Mouse (Mus musculus): ENCODE data around the gene Lsp1. TPM values are rescaled to one million over a fixed set of nuclear protein-coding genes. Genes with fewer than 3 reads are reported as not detected.
A peak's percentile ranks its signal among the peaks of the same experiment; 100 is the strongest.

Lsp1 gene
- polyA plus RNA-seq, 2 experiments = 45.8 to 102 TPM

DNA sequence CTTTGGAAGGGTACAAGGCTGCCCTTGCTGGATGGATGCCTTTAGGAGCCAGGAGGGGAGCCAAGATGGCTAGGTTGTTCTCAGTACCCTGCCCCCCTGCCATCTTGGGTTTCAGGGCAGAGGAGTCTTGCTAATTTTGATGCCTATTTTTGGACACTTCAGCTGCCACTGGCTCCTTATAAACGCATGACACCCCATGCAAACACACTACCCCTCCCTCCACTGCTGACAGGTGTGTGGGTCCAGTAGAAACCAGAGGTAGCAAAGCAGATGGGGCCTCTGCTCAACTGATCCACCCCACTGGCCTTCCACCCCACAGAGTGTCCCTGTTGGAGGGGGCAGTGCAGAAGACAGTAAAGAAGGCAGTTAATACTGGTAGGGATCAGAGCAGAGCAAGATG lies 39.4 kb downstream of the Lsp1 start:
- TF ChIP-seq POLR2A (IDR thresholded peaks at IDR 0.05; ENCODE audit: borderline replicate concordance, extremely low read depth, insufficient read depth, insufficient read length) = no peak
- Histone ChIP-seq H3K9me3 (ENCODE audit: control insufficient read depth, low read length) (no peaks in the 10 kb centered on the region), H3K27ac (replicated peaks; ENCODE audit: low read depth, low read length) (no peak overlapping the region), H3K36me3 (ENCODE audit: control insufficient read depth, insufficient read depth, low read length) (no peaks in the 10 kb centered on the region), H3K4me2 (replicated peaks; ENCODE audit: low read depth, low read length, severe bottlenecking) (no peak overlapping the region), H3K4me3 (replicated peaks; ENCODE audit: low read length) (no peak overlapping the region), H3K27me3 (ENCODE audit: control insufficient read depth, insufficient read depth, low read length) (no peaks in the 10 kb centered on the region), H3K9ac (ENCODE audit: low read depth, low read length, severe bottlenecking) (no peak overlapping the region), H3K4me1 (ENCODE audit: control insufficient read depth, insufficient read depth, low read length) (no peaks in the 10 kb centered on the region; the same call in 1 of the 2 replicates)
- 83% methylated on average over 1 of the region's 1 CpGs for WGBS
- ATAC-seq (ENCODE audit: low FRiP score, low read depth) (0 out of 2 replicates have a peak, but pooled peaks have one; percentile 32), DNase-seq (ENCODE audit: low spot score) (no peak)

DNA sequence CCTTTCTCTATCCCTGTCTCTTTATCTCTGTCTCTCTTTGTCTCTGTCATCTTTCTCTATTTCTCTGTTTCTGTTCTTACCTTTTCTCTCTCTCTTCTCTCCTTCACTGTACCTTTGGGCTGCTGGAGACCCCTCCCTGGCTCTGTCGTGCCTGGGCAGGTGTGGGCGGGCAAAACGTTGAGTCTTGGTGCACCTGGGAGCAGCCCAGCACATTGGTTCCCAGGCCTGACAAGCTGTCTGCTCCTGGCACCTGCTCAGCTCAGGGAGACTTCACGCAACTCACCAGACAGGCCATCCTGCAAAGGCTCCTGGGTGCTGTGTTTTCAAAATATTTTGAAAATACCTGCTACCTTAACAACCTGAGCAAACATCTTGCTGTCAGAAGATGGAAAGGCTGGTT lies 42.6 kb downstream of the Lsp1 start:
- no peak overlapping the region for H3K4me3 ChIP-seq (replicated peaks; ENCODE audit: low read length)
- peaks cover 24% of the 10 kb centered on the region for H3K4me1 ChIP-seq (ENCODE audit: control insufficient read depth, insufficient read depth, low read length)
- H3K36me3 ChIP-seq (ENCODE audit: control insufficient read depth, insufficient read depth, low read length) = no peaks in the 10 kb centered on the region
- no peak overlapping the region for H3K4me2 ChIP-seq (replicated peaks; ENCODE audit: low read depth, low read length, severe bottlenecking)
- peak overlapping the region; percentile 19; the same call in 1 of the 2 replicates for H3K27ac ChIP-seq (replicated peaks; ENCODE audit: low read depth, low read length)
- no peak for TF ChIP-seq POLR2A (IDR thresholded peaks at IDR 0.05; ENCODE audit: borderline replicate concordance, extremely low read depth, insufficient read depth, insufficient read length)
- no peak overlapping the region for H3K9ac ChIP-seq (ENCODE audit: low read depth, low read length, severe bottlenecking)
- no peaks in the 10 kb centered on the region for H3K27me3 ChIP-seq (ENCODE audit: control insufficient read depth, insufficient read depth, low read length)
- DNase-seq (ENCODE audit: low spot score) (no peak), ATAC-seq (ENCODE audit: low FRiP score, low read depth) (no peak)
- no peaks in the 10 kb centered on the region for H3K9me3 ChIP-seq (ENCODE audit: control insufficient read depth, low read length)
- 81% methylated on average over 4 of the region's 4 CpGs for WGBS

DNA sequence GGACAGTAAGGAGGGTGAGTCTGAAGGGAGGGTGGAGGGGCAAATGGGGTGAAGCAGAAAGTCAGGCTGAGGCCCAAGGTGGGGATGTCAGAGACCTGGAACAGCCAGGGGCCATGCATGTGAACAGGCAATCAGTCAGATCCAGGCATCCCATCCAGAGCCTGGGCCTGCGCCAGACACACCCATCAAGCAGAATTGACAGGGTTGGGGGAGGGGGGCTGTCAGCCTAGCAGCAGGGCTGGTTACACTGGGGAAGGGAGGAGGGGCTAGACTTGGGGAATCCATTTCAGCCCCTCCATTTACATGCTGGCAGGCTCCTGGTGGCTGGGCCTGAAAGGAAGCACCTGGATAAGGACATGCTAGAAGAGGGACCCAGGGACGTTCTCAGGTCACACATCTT lies 45.3 kb downstream of the Lsp1 start:
- Histone ChIP-seq H3K27me3 (ENCODE audit: control insufficient read depth, insufficient read depth, low read length) (no peaks in the 10 kb centered on the region), H3K4me1 (ENCODE audit: control insufficient read depth, insufficient read depth, low read length) (peaks cover 44% of the 10 kb centered on the region), H3K4me3 (replicated peaks; ENCODE audit: low read length) (no peak overlapping the region), H3K9ac (ENCODE audit: low read depth, low read length, severe bottlenecking) (no peak overlapping the region), H3K36me3 (ENCODE audit: control insufficient read depth, insufficient read depth, low read length) (no peaks in the 10 kb centered on the region), H3K4me2 (replicated peaks; ENCODE audit: low read depth, low read length, severe bottlenecking) (no peak overlapping the region), H3K9me3 (ENCODE audit: control insufficient read depth, low read length) (no peaks in the 10 kb centered on the region), H3K27ac (replicated peaks; ENCODE audit: low read depth, low read length) (no peak overlapping the region)
- ATAC-seq (ENCODE audit: low FRiP score, low read depth) (no peak), DNase-seq (ENCODE audit: low spot score) (no peak)
- no peak for TF ChIP-seq POLR2A (IDR thresholded peaks at IDR 0.05; ENCODE audit: borderline replicate concordance, extremely low read depth, insufficient read depth, insufficient read length)
- 19% methylated on average over 2 of the region's 2 CpGs for WGBS

DNA sequence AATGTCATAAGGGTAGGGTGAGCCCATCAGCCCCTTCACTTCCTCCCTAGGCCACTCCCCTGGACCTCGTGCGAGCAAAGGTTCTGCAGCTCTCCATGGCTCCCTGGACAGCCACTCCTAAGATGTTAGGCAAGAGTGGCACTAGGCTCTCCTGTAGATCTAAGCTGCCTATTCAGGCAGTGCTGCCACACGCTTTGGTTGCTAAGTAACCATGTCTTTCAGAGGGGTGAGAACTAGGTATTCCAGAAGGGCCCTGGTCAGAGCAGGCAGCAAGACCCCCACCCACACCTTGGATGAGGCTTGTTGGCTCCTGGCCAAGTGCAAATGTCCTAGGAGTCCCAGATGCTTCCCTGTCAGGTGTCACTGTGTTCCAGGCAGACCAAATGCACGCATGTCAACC lies 45.9 kb downstream of the Lsp1 start:
- H3K9ac ChIP-seq (ENCODE audit: low read depth, low read length, severe bottlenecking) = no peak overlapping the region
- H3K36me3 ChIP-seq (ENCODE audit: control insufficient read depth, insufficient read depth, low read length) = no peaks in the 10 kb centered on the region
- no peak overlapping the region for H3K4me2 ChIP-seq (replicated peaks; ENCODE audit: low read depth, low read length, severe bottlenecking)
- peak overlapping the region; percentile 39; the same call in 1 of the 2 replicates for H3K27ac ChIP-seq (replicated peaks; ENCODE audit: low read depth, low read length)
- no peaks in the 10 kb centered on the region for H3K9me3 ChIP-seq (ENCODE audit: control insufficient read depth, low read length)
- no peak overlapping the region for H3K4me3 ChIP-seq (replicated peaks; ENCODE audit: low read length)
- H3K4me1 ChIP-seq (ENCODE audit: control insufficient read depth, insufficient read depth, low read length) = peaks cover 48% of the 10 kb centered on the region
- ATAC-seq (ENCODE audit: low FRiP score, low read depth) (no peak), DNase-seq (ENCODE audit: low spot score) (no peak)
- no peaks in the 10 kb centered on the region for H3K27me3 ChIP-seq (ENCODE audit: control insufficient read depth, insufficient read depth, low read length)
- TF ChIP-seq POLR2A (IDR thresholded peaks at IDR 0.05; ENCODE audit: borderline replicate concordance, extremely low read depth, insufficient read depth, insufficient read length) = no peak
- 57% methylated on average over 4 of the region's 4 CpGs for WGBS

DNA sequence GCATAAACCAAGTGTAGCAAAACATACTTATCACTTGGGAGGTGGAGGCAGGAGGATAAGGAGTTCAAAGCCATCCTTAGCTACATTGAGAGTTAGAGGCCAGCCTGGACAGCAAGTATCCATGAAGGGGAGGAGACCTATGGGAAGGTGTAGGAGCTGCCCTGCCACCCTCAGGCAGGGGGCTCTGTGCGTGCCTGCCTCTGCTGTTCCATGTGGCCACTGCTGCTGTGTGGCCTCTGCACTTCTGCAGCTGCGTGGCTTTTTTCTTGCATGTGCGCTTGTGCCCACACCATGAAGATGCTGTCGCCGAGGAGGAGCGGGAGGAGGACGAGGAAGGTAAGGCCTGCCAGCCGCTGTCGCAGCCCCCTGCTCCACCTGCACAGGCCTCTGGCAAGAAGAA lies 46.8 kb downstream of the Lsp1 start:
- H3K4me3 ChIP-seq (replicated peaks; ENCODE audit: low read length) = no peak overlapping the region
- WGBS = 83% methylated on average over 9 of the region's 9 CpGs
- H3K9ac ChIP-seq (ENCODE audit: low read depth, low read length, severe bottlenecking) = no peak overlapping the region
- H3K4me2 ChIP-seq (replicated peaks; ENCODE audit: low read depth, low read length, severe bottlenecking) = no peak overlapping the region
- 0 out of 2 replicates have a peak overlapping the region, but pooled peaks have one; percentile 39 for H3K27ac ChIP-seq (replicated peaks; ENCODE audit: low read depth, low read length)
- H3K9me3 ChIP-seq (ENCODE audit: control insufficient read depth, low read length) = no peaks in the 10 kb centered on the region
- no peak for ATAC-seq (ENCODE audit: low FRiP score, low read depth)
- no peaks in the 10 kb centered on the region for H3K36me3 ChIP-seq (ENCODE audit: control insufficient read depth, insufficient read depth, low read length)
- no peak for DNase-seq (ENCODE audit: low spot score)
- H3K27me3 ChIP-seq (ENCODE audit: control insufficient read depth, insufficient read depth, low read length) = no peaks in the 10 kb centered on the region
- peaks cover 48% of the 10 kb centered on the region for H3K4me1 ChIP-seq (ENCODE audit: control insufficient read depth, insufficient read depth, low read length)
- TF ChIP-seq POLR2A (IDR thresholded peaks at IDR 0.05; ENCODE audit: borderline replicate concordance, extremely low read depth, insufficient read depth, insufficient read length) = no peak

DNA sequence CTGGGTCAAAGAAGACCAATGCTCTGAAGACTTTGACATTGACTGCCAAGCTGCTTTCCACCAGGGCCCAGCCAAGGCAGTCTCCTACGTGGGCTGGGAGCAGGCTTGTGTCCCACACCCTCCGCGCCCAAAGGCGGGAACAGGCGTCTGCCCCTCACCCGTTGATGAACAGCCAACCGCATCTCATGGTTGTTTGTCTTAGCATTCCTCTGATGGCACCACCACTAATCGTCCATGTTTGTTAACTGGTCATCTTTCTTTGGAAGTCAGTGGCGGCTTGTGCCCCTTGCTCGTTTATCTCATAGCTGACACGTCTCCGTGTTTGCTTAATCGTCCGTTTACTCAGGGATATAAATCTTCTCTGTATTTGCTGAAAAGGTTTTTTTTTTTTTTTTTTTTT lies 48.9 kb downstream of the Lsp1 start:
- no peak overlapping the region for H3K4me2 ChIP-seq (replicated peaks; ENCODE audit: low read depth, low read length, severe bottlenecking)
- H3K4me1 ChIP-seq (ENCODE audit: control insufficient read depth, insufficient read depth, low read length) = peaks cover 48% of the 10 kb centered on the region
- no peaks in the 10 kb centered on the region for H3K36me3 ChIP-seq (ENCODE audit: control insufficient read depth, insufficient read depth, low read length)
- no peaks in the 10 kb centered on the region for H3K9me3 ChIP-seq (ENCODE audit: control insufficient read depth, low read length)
- no peak overlapping the region for H3K4me3 ChIP-seq (replicated peaks; ENCODE audit: low read length)
- TF ChIP-seq POLR2A (IDR thresholded peaks at IDR 0.05; ENCODE audit: borderline replicate concordance, extremely low read depth, insufficient read depth, insufficient read length) = no peak
- H3K27me3 ChIP-seq (ENCODE audit: control insufficient read depth, insufficient read depth, low read length) = no peaks in the 10 kb centered on the region
- DNase-seq (ENCODE audit: low spot score) (peak; percentile 48), ATAC-seq (ENCODE audit: low FRiP score, low read depth) (no peak)
- H3K9ac ChIP-seq (ENCODE audit: low read depth, low read length, severe bottlenecking) = no peak overlapping the region
- H3K27ac ChIP-seq (replicated peaks; ENCODE audit: low read depth, low read length) = peak overlapping the region; percentile 96
- 23% methylated on average over 14 of the region's 14 CpGs for WGBS
